Mouse (Mus musculus) G1E (cell line): ENCODE results near the gene Sel1l3. TPM values are rescaled to one million over a fixed set of nuclear protein-coding genes. Genes with fewer than 3 reads are reported as not detected.

Source experiments
- ATAC-seq: 2 replicates; pipeline ENCODE4 v1.8.0; 2016; ENCODE audit warnings: mild to moderate bottlenecking; ENCODE audit not compliant: insufficient number of reproducible peaks, poor library complexity, low FRiP score, severe bottlenecking; ENCODE audit errors: extremely low read depth
- DNase-seq: peaks from one replicate; pipeline ENCODE4 v3.0.0; 2012; ENCODE audit warnings: low spot score
- H3K27me3 ChIP-seq: 2 replicates; pipeline ENCODE4 v1.6.1; 2012; ENCODE audit warnings: mild to moderate bottlenecking, low read length, inconsistent platforms; ENCODE audit not compliant: insufficient read depth
- H3K36me3 ChIP-seq: replicated peaks from 2 replicates; pipeline ENCODE3; 2012; ENCODE audit warnings: mild to moderate bottlenecking, inconsistent platforms
- H3K4me1 ChIP-seq: 2 replicates; pipeline ENCODE4 v1.6.1; 2012; ENCODE audit warnings: low read depth, low read length, inconsistent platforms, mixed read lengths; ENCODE audit not compliant: insufficient read depth
- H3K4me3 ChIP-seq: 2 replicates; pipeline ENCODE4 v1.5.1; 2012; ENCODE audit warnings: low read depth, mild to moderate bottlenecking, inconsistent platforms, low read length, moderate library complexity, mixed read lengths
- H3K9me3 ChIP-seq: replicated peaks from 2 replicates; pipeline ENCODE4 v1.6.1; 2012; ENCODE audit warnings: inconsistent platforms
- CTCF ChIP-seq: IDR thresholded peaks from 2 replicates; pipeline ENCODE4 v1.5.1; 2012; ENCODE audit warnings: low read depth, low read length, inconsistent platforms, mixed read lengths
- GATA1 ChIP-seq: IDR thresholded peaks from 2 replicates; pipeline ENCODE4 v1.6.1; 2012; ENCODE audit warnings: borderline replicate concordance, low read length, inconsistent platforms, mixed read lengths
- GATA2 ChIP-seq: IDR thresholded peaks from 2 replicates; pipeline ENCODE4 v1.6.1; 2012; ENCODE audit warnings: low read depth, low read length, inconsistent platforms, borderline replicate concordance
- POLR2AphosphoS5 ChIP-seq: IDR thresholded peaks from 2 replicates; pipeline ENCODE4 v1.6.1; 2012; ENCODE audit warnings: low read depth, low read length, inconsistent platforms; ENCODE audit not compliant: insufficient replicate concordance
- TAL1 ChIP-seq: conservative IDR thresholded peaks from 2 replicates; pipeline ENCODE4 v1.6.1; 2012; ENCODE audit warnings: low read depth, low read length, inconsistent platforms, mixed read lengths
- polyA plus RNA-seq: library from polyadenylated mRNA; stranded (reverse); fragments of >175 nt; gene quantifications from 2 replicates; pipeline ENCODE4 v1.2.3, GENCODE M21; 2012
- total RNA-seq, 2 experiments: library from RNA; stranded (forward) in 1 of 2; stranded (reverse) in 1 of 2; fragments of 200-1000 nt in 1 of 2; fragments of >200 nt in 1 of 2; fragmentation: Nextera tagmentation in 1 of 2; gene quantifications; 2 replicates each; pipeline ENCODE4 v1.2.3; 2014 to 2017

The Sel1l3 gene
- total and polyA plus RNA-seq, 3 experiments, result 0.44 TPM; not detected in 2

- peaks cover 4% of the 10 kb centered on the region for H3K9me3 ChIP-seq
- H3K27me3 ChIP-seq, result no peaks in the 10 kb centered on the region
- H3K4me1 ChIP-seq, result no peaks in the 10 kb centered on the region
- no peak for TF ChIP-seq TAL1
- no peaks in the 10 kb centered on the region for H3K36me3 ChIP-seq
- ATAC-seq, result no peak
- DNase-seq, result no peak
- H3K4me3 ChIP-seq, result no peak overlapping the region
Observed at GRCm38 (mm10) chr5:53134003-53134402, 79.7 kb downstream of the Sel1l3 start.

- DNase-seq, result no peak
Observed at GRCm38 (mm10) chr5:53124701-53125100, 89.0 kb downstream of the Sel1l3 start.

GRCm38 (mm10) chr5:53123525-53124286 is 90.0 kb downstream of the Sel1l3 start:
- Histone ChIP-seq H3K27me3 (0 out of 2 replicates have a peak, but pooled peaks cover 3% of the 10 kb centered on the region), H3K4me1 (no peaks in the 10 kb centered on the region), H3K4me3 (no peak overlapping the region), H3K36me3 (no peaks in the 10 kb centered on the region), H3K9me3 (peaks cover 11% of the 10 kb centered on the region)
- TF ChIP-seq GATA1 (no peak), TAL1 (no peak), CTCF (no peak)
- DNase-seq, result no peak
- no peak for ATAC-seq

More at GRCm38 (mm10) chr5:53124701-53125100, 89.0 kb downstream of the Sel1l3 start:
- Histone ChIP-seq H3K4me1 (no peaks in the 10 kb centered on the region), H3K36me3 (no peaks in the 10 kb centered on the region), H3K9me3 (peaks cover 14% of the 10 kb centered on the region), H3K27me3 (0 out of 2 replicates have a peak, but pooled peaks cover 3% of the 10 kb centered on the region), H3K4me3 (no peak overlapping the region)
- ATAC-seq, result no peak
- no peak for TF ChIP-seq TAL1
- no peak for TF ChIP-seq GATA1
- no peak for TF ChIP-seq POLR2AphosphoS5
- TF ChIP-seq CTCF, result no peak
- TF ChIP-seq GATA2, result no peak

GRCm38 (mm10) chr5:53119689-53120088 is 94.0 kb downstream of the Sel1l3 start:
- no peak for TF ChIP-seq GATA2
- no peak for TF ChIP-seq TAL1
- no peak for TF ChIP-seq CTCF
- no peak for TF ChIP-seq POLR2AphosphoS5
- no peak for TF ChIP-seq GATA1
- 0 out of 2 replicates have a peak, but pooled peaks cover 3% of the 10 kb centered on the region for H3K27me3 ChIP-seq
- DNase-seq, result no peak
- H3K9me3 ChIP-seq, result peaks cover 8% of the 10 kb centered on the region
- no peaks in the 10 kb centered on the region for H3K4me1 ChIP-seq
- H3K4me3 ChIP-seq, result no peak overlapping the region
- H3K36me3 ChIP-seq, result no peaks in the 10 kb centered on the region
- ATAC-seq, result no peak

GRCm38 (mm10) chr5:53118212-53118611 is 95.5 kb downstream of the Sel1l3 start:
- Histone ChIP-seq H3K9me3 (peaks cover 9% of the 10 kb centered on the region), H3K27me3 (0 out of 2 replicates have a peak, but pooled peaks cover 3% of the 10 kb centered on the region), H3K4me1 (no peaks in the 10 kb centered on the region), H3K36me3 (no peaks in the 10 kb centered on the region), H3K4me3 (no peak overlapping the region)
- no peak for DNase-seq
- ATAC-seq, result no peak
- TF ChIP-seq GATA1, result no peak
- TF ChIP-seq CTCF, result no peak
- TF ChIP-seq GATA2, result no peak
- no peak for TF ChIP-seq POLR2AphosphoS5
- no peak for TF ChIP-seq TAL1

- TF ChIP-seq POLR2AphosphoS5 (no peak), GATA2 (no peak), CTCF (no peak), TAL1 (no peak), GATA1 (no peak)
Observed at GRCm38 (mm10) chr5:53114616-53115267, 99.0 kb downstream of the Sel1l3 start.

More at GRCm38 (mm10) chr5:53114616-53115267, 99.0 kb downstream of the Sel1l3 start:
- ATAC-seq (no peak), DNase-seq (no peak)
- Histone ChIP-seq H3K4me1 (no peaks in the 10 kb centered on the region), H3K4me3 (no peak overlapping the region), H3K9me3 (peaks cover 26% of the 10 kb centered on the region), H3K27me3 (no peaks in the 10 kb centered on the region), H3K36me3 (no peaks in the 10 kb centered on the region)
